ENCODE assay signal across 20 mouse cellular contexts in the genomic region with DNA sequence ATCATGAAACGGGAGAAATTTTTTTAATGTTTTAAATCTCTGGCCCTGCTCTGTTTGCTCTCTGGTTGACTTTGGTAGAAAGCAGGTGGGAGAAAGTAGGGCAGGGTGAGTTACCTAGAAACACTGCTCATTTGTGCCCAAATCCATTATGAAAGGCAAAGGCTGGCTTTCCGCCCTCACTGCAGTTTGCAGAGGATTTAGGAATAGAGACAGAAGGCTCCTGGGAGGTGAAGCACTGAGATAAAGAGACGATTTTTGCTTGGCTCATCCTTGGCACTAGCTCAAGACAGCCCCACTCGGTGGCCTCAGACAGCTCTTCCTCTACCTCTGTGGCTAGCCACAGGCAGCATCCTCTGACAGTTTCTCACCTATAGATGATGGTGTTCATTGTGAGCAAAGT.
DNase-seq lines count a peak whose midpoint lies in the region; ATAC-seq and TF ChIP-seq lines count a peak whose summit lies in the region.
"Had no signal": no experiment of that assay in that cellular context is flagged by ENCODE, and none has a peak within 500 bp of the region (broad histone marks: within the 10 kb centered on the region; RNA-seq: fewer than 3 reads in every experiment).

No protein-coding gene starts in this region.

- 81% methylated on average over 4 of the region's 4 CpGs for WGBS in embryonic facial prominence, embryonic 10.5 days
- WGBS in stomach, postnatal 0 days = 59% methylated on average over 4 of the region's 4 CpGs

- ATAC-seq in stomach, postnatal 0 days (ENCODE audit: low FRiP score, low TSS enrichment) = no peak
- ATAC-seq: CD4-positive, CD25-positive, alpha-beta regulatory T cell, adult 4 months; forebrain, postnatal 0 days; hindbrain, embryonic 16.5 days; intestine, embryonic 16.5 days had no signal

- no peaks in the 10 kb centered on the region for H3K36me3 ChIP-seq in embryonic facial prominence, embryonic 10.5 days (replicated peaks)
- H3K36me3 ChIP-seq in stomach, postnatal 0 days (ENCODE audit: control insufficient read depth, insufficient read depth, low read length) = no peaks in the 10 kb centered on the region
- H3K36me3 ChIP-seq: embryonic facial prominence, embryonic 12.5 days; heart, embryonic 10.5 days; liver, embryonic 13.5 days; midbrain, embryonic 12.5 days had no signal

- H3K9ac ChIP-seq in stomach, postnatal 0 days (ENCODE audit: low read length) = no peak overlapping the region
- H3K9ac ChIP-seq: embryonic facial prominence, embryonic 12.5 days; forebrain, postnatal 0 days; liver, embryonic 13.5 days; midbrain, embryonic 12.5 days had no signal

- TF ChIP-seq CTCF in stomach, postnatal 0 days (IDR thresholded peaks at IDR 0.05; ENCODE audit: low read depth) = no peak

- no peaks in the 10 kb centered on the region for H3K4me1 ChIP-seq in embryonic facial prominence, embryonic 10.5 days
- H3K4me1 ChIP-seq in stomach, postnatal 0 days (replicated peaks; ENCODE audit: control insufficient read depth, insufficient read depth) = no peaks in the 10 kb centered on the region
- H3K4me1 ChIP-seq: embryonic facial prominence, embryonic 12.5 days; heart, embryonic 10.5 days; liver, embryonic 13.5 days; midbrain, embryonic 12.5 days had no signal

- no peak for TF ChIP-seq EP300 in stomach, postnatal 0 days (optimal IDR thresholded peaks at IDR 0.05)

- no peak overlapping the region for H3K27ac ChIP-seq in embryonic facial prominence, embryonic 10.5 days (replicated peaks)
- H3K27ac ChIP-seq in stomach, postnatal 0 days (replicated peaks) = no peak overlapping the region
- H3K27ac ChIP-seq: embryonic facial prominence, embryonic 12.5 days; heart, embryonic 10.5 days; liver, embryonic 13.5 days; midbrain, embryonic 12.5 days had no signal

- H3K9me3 ChIP-seq in embryonic facial prominence, embryonic 10.5 days = no peaks in the 10 kb centered on the region
- no peaks in the 10 kb centered on the region for H3K9me3 ChIP-seq in stomach, postnatal 0 days (ENCODE audit: control insufficient read depth, low read length)
- H3K9me3 ChIP-seq: embryonic facial prominence, embryonic 12.5 days; heart, embryonic 10.5 days; liver, embryonic 13.5 days; midbrain, embryonic 12.5 days had no signal

- H3K4me3 ChIP-seq in embryonic facial prominence, embryonic 10.5 days = no peak overlapping the region
- H3K4me3 ChIP-seq in stomach, postnatal 0 days (ENCODE audit: low read depth, low read length) = no peak overlapping the region
- H3K4me3 ChIP-seq: embryonic facial prominence, embryonic 12.5 days; heart, embryonic 10.5 days; liver, embryonic 13.5 days; midbrain, embryonic 12.5 days had no signal

- H3K4me2 ChIP-seq in stomach, postnatal 0 days (replicated peaks; ENCODE audit: low read depth) = no peak overlapping the region
- H3K4me2 ChIP-seq: embryonic facial prominence, embryonic 12.5 days; liver, embryonic 13.5 days; midbrain, embryonic 12.5 days had no signal

- no peaks in the 10 kb centered on the region for H3K27me3 ChIP-seq in embryonic facial prominence, embryonic 10.5 days (replicated peaks; ENCODE audit: low read depth, poor library complexity, severe bottlenecking)
- no peaks in the 10 kb centered on the region for H3K27me3 ChIP-seq in stomach, postnatal 0 days (ENCODE audit: control insufficient read depth, insufficient read depth, low read length)
- H3K27me3 ChIP-seq: embryonic facial prominence, embryonic 12.5 days; liver, embryonic 13.5 days; midbrain, embryonic 12.5 days had no signal

- peak; percentile 50 for DNase-seq in heart, adult 11 months
- no peak for DNase-seq in heart, postnatal 4 days
- DNase-seq in right cerebral cortex, adult 18-20 months = peak; percentile 2
- no peak for DNase-seq in right cerebral cortex, postnatal 4 days
- DNase-seq in cerebellum, postnatal 10 days = peak; percentile 67 to 69
- no peak for DNase-seq in embryonic facial prominence, embryonic 10.5 days (ENCODE audit: low spot score)
- no peak for DNase-seq in stomach, postnatal 0 days (ENCODE audit: low spot score)
- DNase-seq: adrenal gland, postnatal 36 days; forebrain, postnatal 0 days; kidney, adult 9 months; kidney, postnatal 25 days; liver, embryonic 13.5 days; lung, adult 2 months; lung, postnatal 14 days had no signal

Comparison
In these comparisons a context has a peak if more than half of its experiments do, and no peak if none do; other contexts are left out.
1. DNase-seq: peak in heart, adult 11 months (single experiment), right cerebral cortex, adult 18-20 months (single experiment) and cerebellum, postnatal 10 days (2 of 2); none in heart, postnatal 4 days (single experiment), right cerebral cortex, postnatal 4 days (single experiment), embryonic facial prominence, embryonic 10.5 days (single experiment) and stomach, postnatal 0 days (single experiment).